Mouse (Mus musculus): ENCODE results near the gene Fmn2. TPM values are rescaled to one million over a fixed set of nuclear protein-coding genes. Genes with fewer than 3 reads are reported as not detected.

Gene Fmn2
- polyA plus RNA-seq, 1 experiment from 2014 or later, result 1.8 TPM

DNA sequence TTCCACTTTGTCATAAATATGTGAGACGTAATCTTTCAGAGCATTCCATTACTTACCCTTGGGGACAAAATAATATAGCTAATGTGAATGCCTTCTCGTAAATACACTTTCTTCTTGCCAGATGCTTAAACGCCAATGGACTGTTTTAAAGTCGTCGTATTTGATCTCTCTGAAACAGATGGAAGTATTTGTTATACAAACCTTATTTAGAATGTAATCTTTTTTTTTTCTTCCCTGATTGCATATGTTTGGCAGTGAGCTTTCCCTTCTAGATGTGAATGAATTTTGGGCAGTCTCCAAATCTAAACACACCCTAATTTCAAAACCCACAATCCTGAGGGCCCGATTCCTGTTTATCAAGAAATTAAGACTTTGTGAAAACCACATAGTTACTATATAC lies 173.7 kb downstream of the Fmn2 start:
- Histone ChIP-seq H3K9ac (no peak overlapping the region), H3K4me2 (no peak overlapping the region), H3K4me1 (no peaks in the 10 kb centered on the region), H3K9me3 (no peaks in the 10 kb centered on the region), H3K4me3 (replicated peaks) (no peak overlapping the region), H3K27ac (no peak overlapping the region), H3K36me3 (no peaks in the 10 kb centered on the region), H3K27me3 (replicated peaks) (no peaks in the 10 kb centered on the region)
- 54% methylated on average over 6 of the region's 6 CpGs for WGBS
- ATAC-seq (ENCODE audit: insufficient read depth, low FRiP score, low read depth), result no peak

DNA sequence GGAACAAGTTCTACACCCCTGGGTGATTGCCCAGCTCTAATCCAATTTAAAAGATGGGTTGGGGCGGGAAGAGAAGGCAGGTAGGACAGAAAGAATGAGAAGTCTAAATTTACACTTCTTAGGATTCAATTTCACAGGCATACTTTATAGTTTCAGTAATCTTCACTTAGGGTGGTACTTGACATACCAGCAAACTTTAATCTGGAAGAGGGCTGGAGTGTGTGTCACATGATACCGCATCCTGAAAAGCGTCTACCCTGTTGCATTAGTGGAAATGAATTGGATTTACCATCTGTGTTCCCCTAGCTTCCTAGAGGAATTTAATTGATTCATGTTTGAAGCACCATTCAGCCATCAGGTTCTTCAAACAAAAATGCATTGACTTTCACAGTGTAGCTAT lies 174.6 kb downstream of the Fmn2 start:
- Histone ChIP-seq H3K9ac (no peak overlapping the region), H3K4me2 (no peak overlapping the region), H3K4me1 (no peaks in the 10 kb centered on the region), H3K36me3 (no peaks in the 10 kb centered on the region), H3K4me3 (replicated peaks) (no peak overlapping the region), H3K9me3 (no peaks in the 10 kb centered on the region), H3K27me3 (replicated peaks) (no peaks in the 10 kb centered on the region), H3K27ac (no peak overlapping the region)
- ATAC-seq (ENCODE audit: insufficient read depth, low FRiP score, low read depth), result no peak
- 77% methylated on average over 3 of the region's 3 CpGs for WGBS

DNA sequence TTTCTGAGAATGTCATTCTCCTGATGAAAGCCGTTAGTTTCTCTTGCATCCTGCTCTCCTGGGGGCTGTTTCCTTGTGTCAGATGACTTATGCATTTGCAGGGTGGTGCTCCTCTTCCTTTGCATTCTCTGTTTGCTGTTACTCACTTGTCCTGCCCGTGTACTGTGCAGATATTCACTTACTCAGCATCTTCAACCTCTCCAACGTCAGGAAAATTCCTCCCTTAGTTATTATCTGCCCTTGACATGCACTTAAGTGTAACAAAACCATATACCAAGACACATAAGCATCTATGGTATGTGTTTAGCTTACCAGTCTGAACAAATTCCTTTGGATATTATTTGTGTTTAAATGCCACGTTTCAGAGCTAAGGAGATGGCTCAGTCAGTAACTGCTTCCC lies 175.6 kb downstream of the Fmn2 start:
- no peak overlapping the region for H3K27ac ChIP-seq
- no peaks in the 10 kb centered on the region for H3K4me1 ChIP-seq
- H3K9me3 ChIP-seq, result no peaks in the 10 kb centered on the region
- H3K4me2 ChIP-seq, result no peak overlapping the region
- no peaks in the 10 kb centered on the region for H3K36me3 ChIP-seq
- 41% methylated on average over 4 of the region's 4 CpGs for WGBS
- H3K27me3 ChIP-seq (replicated peaks), result no peaks in the 10 kb centered on the region
- H3K4me3 ChIP-seq (replicated peaks), result no peak overlapping the region
- H3K9ac ChIP-seq, result no peak overlapping the region
- no peak for ATAC-seq (ENCODE audit: insufficient read depth, low FRiP score, low read depth)

DNA sequence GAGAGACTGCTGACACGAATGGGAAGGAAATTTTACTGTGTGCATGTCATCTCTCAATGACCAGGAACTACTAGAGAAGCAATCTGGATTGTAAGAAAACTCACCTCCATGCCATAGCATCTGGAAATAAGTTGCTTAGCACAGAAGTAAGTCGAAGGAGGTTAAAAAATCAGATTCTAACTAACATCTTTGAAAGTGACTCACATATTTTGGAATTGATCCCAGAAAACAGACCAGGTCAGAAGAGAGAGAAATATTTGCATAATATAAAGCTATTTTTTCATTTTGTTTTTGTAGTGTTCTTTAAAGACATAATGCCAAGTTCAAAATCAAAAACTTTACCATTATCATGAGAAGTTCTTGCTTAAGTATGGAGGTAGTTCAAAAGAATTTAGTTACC lies 187.7 kb downstream of the Fmn2 start:
- H3K27ac ChIP-seq, result no peak overlapping the region
- no peak overlapping the region for H3K4me3 ChIP-seq (replicated peaks)
- no peaks in the 10 kb centered on the region for H3K27me3 ChIP-seq (replicated peaks)
- H3K4me1 ChIP-seq, result no peaks in the 10 kb centered on the region
- no peak for ATAC-seq (ENCODE audit: insufficient read depth, low FRiP score, low read depth)
- no peak overlapping the region for H3K9ac ChIP-seq
- no peak overlapping the region for H3K4me2 ChIP-seq
- H3K9me3 ChIP-seq, result no peaks in the 10 kb centered on the region
- H3K36me3 ChIP-seq, result no peaks in the 10 kb centered on the region
- 63% methylated on average over 2 of the region's 2 CpGs for WGBS

DNA sequence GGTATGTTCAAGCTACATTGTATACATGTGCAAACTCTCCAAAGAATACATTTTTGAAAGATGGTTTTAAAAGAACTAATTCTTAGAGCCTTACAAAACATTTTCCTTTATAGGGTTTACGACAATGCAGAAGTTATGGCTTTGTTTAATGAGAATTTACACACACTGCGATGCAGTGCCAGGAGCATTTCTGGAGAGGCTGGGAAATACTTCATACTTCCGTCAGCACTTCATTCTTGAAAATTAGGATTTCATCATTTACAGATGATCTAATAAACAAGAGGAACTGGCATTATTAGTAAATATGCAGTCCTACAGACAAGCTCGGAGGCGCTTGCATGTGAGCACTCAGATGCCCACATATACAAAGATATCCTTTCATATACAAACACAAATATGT lies 199.2 kb downstream of the Fmn2 start:
- Histone ChIP-seq H3K4me1 (no peaks in the 10 kb centered on the region), H3K36me3 (no peaks in the 10 kb centered on the region), H3K9me3 (no peaks in the 10 kb centered on the region), H3K4me2 (no peak overlapping the region), H3K27ac (no peak overlapping the region), H3K4me3 (replicated peaks) (no peak overlapping the region), H3K9ac (no peak overlapping the region), H3K27me3 (replicated peaks) (no peaks in the 10 kb centered on the region)
- no peak for ATAC-seq (ENCODE audit: insufficient read depth, low FRiP score, low read depth)
- 84% methylated on average over 5 of the region's 5 CpGs for WGBS

DNA sequence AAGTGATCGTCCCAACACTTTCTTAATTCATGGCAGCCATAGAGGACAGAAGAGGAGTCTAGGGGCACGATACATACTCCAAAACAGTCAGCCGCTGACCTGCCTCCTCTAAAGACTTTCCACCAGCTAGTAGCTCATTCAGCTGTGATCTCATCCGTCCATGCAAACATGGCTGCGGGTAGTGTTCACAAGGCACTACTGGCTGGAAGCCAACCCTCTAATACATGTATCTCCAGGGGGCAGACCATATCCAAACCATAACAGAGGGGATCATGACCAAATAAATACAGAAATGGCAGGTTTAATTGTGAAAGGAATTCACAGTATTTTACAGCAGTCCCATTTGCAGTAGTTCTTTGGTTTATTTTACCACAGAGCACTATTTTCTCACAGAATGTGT lies 200.2 kb downstream of the Fmn2 start:
- no peak overlapping the region for H3K4me3 ChIP-seq (replicated peaks)
- no peaks in the 10 kb centered on the region for H3K4me1 ChIP-seq
- 56% methylated on average over 5 of the region's 5 CpGs for WGBS
- no peaks in the 10 kb centered on the region for H3K27me3 ChIP-seq (replicated peaks)
- no peaks in the 10 kb centered on the region for H3K9me3 ChIP-seq
- H3K4me2 ChIP-seq, result no peak overlapping the region
- no peak overlapping the region for H3K9ac ChIP-seq
- no peak for ATAC-seq (ENCODE audit: insufficient read depth, low FRiP score, low read depth)
- no peak overlapping the region for H3K27ac ChIP-seq
- no peaks in the 10 kb centered on the region for H3K36me3 ChIP-seq

DNA sequence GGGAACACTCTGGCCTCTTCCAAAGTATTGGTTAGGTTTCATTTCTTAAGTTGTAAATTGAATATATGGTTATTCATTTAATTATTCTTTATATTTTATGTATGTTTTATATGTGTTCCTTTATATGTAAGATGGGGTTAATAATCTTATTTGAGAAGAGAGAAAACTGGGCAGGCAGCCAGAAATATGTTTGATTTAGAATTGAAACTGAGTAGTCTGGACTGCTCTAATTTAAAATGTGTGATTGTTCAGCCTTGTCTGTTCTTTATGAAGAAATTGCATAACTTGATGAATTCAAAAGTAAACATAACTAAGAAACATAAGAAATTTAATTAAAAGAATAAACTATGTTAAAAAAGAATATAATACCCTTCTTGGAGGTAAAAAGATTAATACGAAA lies 202.3 kb downstream of the Fmn2 start:
- H3K4me2 ChIP-seq, result no peak overlapping the region
- no peak for ATAC-seq (ENCODE audit: insufficient read depth, low FRiP score, low read depth)
- no peak overlapping the region for H3K4me3 ChIP-seq (replicated peaks)
- H3K36me3 ChIP-seq, result no peaks in the 10 kb centered on the region
- H3K4me1 ChIP-seq, result no peaks in the 10 kb centered on the region
- no peak overlapping the region for H3K27ac ChIP-seq
- 59% methylated on average over 1 of the region's 1 CpGs for WGBS
- no peaks in the 10 kb centered on the region for H3K27me3 ChIP-seq (replicated peaks)
- no peaks in the 10 kb centered on the region for H3K9me3 ChIP-seq
- no peak overlapping the region for H3K9ac ChIP-seq

DNA sequence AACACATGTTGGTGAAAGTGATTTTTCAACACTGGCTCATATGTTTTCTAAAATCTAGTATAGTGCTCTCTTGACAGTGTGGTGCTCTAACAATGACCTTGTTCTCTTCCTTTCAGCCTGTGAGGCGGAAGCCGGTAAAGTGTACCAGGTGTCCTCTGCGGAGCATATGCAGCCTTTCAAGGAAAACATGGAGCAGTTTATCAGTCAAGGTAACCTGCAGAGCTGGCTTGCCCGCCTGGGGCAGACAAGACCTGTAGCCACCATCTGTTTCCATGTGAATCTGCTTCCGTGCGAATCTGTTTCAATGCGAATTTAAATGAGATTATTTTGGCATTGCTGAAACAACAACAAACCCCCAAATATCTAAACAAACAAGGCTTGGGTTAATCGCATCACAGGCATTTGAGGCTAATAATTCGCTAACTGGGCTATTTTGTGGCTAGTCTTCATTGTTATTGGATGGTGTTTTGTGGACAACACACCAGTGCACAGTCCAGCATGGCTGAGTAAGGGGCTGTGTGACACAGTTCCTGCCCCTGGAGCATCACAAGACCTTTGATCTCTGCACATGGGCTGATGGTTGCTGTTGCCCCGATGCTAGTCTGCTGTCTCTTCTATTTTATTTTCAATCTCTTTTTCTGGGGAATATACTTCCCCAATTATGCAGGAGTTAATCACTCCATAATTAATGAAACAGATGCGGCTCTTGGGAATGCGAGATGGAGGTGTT lies 218.3 kb downstream of the Fmn2 start:
- H3K4me2 ChIP-seq, result no peak overlapping the region
- no peaks in the 10 kb centered on the region for H3K36me3 ChIP-seq
- ATAC-seq (ENCODE audit: insufficient read depth, low FRiP score, low read depth), result no peak
- H3K9me3 ChIP-seq, result no peaks in the 10 kb centered on the region
- no peak overlapping the region for H3K27ac ChIP-seq
- no peaks in the 10 kb centered on the region for H3K4me1 ChIP-seq
- H3K4me3 ChIP-seq (replicated peaks), result no peak overlapping the region
- H3K9ac ChIP-seq, result no peak overlapping the region
- no peaks in the 10 kb centered on the region for H3K27me3 ChIP-seq (replicated peaks)
- WGBS, result 90% methylated on average over 12 of the region's 12 CpGs

DNA sequence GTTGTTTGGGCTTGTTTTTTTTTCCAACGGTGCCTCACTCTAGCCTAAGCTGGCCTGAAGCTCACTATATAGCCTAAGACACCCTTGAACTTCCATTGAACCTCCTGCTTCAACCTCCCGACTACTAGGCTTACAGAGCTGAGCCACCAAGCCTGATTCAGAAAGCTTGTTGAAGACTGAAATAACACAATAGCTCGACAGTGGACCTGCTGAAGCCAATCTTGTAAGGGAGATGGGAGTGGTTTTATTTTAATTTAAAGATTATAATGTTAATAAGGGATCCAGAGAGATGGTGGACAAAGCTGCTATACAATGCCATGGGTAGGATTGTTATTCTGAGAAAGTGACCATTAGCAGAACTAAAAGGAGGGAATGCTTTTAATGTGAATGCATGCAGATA lies 227.1 kb downstream of the Fmn2 start:
- WGBS, result 84% methylated on average over 3 of the region's 3 CpGs
- Histone ChIP-seq H3K27ac (no peak overlapping the region), H3K9ac (no peak overlapping the region), H3K27me3 (replicated peaks) (no peaks in the 10 kb centered on the region), H3K4me1 (no peaks in the 10 kb centered on the region), H3K36me3 (no peaks in the 10 kb centered on the region), H3K9me3 (no peaks in the 10 kb centered on the region), H3K4me2 (no peak overlapping the region), H3K4me3 (replicated peaks) (no peak overlapping the region)
- ATAC-seq (ENCODE audit: insufficient read depth, low FRiP score, low read depth), result no peak

DNA sequence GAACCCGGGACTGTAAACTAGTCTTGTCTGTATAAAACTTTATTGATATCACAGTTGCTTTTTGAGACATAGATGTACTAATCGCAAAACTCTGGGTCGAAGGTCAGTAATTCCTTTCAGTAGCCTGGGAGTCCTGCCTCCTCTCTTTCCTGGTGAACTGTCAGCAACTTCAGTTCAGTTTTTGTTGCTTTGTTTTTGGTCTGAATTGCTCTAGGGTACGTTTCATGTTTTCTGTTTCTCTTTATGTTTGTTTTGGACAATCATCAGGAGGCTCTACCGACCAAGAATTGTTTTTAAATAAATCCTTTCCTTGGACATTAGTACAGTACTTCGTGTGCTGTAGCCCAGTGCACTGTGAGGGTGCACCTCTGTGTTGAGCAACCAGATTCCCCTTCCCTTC lies 231.1 kb downstream of the Fmn2 start:
- 71% methylated on average over 6 of the region's 6 CpGs for WGBS

DNA sequence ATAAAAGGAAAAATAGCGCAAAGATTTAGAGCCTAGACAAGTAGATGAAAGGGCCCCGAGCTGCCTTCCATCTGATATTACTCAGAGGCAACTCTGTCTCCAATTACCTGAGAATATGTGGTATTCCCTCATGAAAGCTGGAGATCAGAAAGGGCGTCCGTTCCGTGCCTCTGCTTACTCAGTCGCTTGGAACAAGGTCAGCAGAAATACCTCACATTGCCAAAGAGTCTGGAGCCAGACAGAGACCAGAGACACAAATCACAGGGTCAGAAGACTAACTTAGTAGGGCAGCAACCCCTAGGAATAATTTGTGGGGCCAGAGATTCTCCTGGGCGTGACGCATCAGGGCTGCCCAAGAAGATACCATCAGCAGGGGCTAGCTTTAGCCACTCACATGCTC lies 237.3 kb downstream of the Fmn2 start:
- no peak overlapping the region for H3K9ac ChIP-seq
- no peak for ATAC-seq (ENCODE audit: insufficient read depth, low FRiP score, low read depth)
- H3K4me2 ChIP-seq, result no peak overlapping the region
- no peak overlapping the region for H3K27ac ChIP-seq
- no peak overlapping the region for H3K4me3 ChIP-seq (replicated peaks)
- no peaks in the 10 kb centered on the region for H3K4me1 ChIP-seq
- no peaks in the 10 kb centered on the region for H3K9me3 ChIP-seq
- H3K36me3 ChIP-seq, result no peaks in the 10 kb centered on the region
- WGBS, result 69% methylated on average over 8 of the region's 8 CpGs
- H3K27me3 ChIP-seq (replicated peaks), result no peaks in the 10 kb centered on the region

More for the DNA sequence above, 231.1 kb downstream of the Fmn2 start:
- Histone ChIP-seq H3K9me3 (no peaks in the 10 kb centered on the region), H3K4me3 (replicated peaks) (no peak overlapping the region), H3K36me3 (no peaks in the 10 kb centered on the region), H3K4me2 (no peak overlapping the region), H3K27me3 (replicated peaks) (no peaks in the 10 kb centered on the region), H3K4me1 (no peaks in the 10 kb centered on the region), H3K27ac (no peak overlapping the region), H3K9ac (no peak overlapping the region)
- ATAC-seq (ENCODE audit: insufficient read depth, low FRiP score, low read depth), result no peak

DNA sequence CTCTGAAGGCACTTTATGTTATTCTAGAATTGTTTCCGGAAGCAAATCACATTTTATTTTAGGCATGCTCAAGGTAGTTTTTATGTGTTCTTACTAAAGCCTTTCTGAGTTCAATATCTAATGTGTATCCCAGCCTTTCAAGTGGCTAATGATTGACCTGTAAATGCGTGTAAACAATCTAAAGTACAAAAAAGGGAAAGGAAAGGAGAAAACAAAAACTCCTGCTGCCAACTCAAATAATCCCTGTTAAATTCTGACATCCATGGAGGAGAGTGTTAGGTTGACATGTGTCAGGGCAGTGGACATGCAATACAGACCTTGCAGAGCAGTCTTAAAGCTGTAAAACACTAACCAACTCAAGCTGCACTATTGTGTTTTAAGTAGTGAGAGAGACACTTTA lies 241.0 kb downstream of the Fmn2 start:
- H3K36me3 ChIP-seq, result no peaks in the 10 kb centered on the region
- H3K9me3 ChIP-seq, result no peaks in the 10 kb centered on the region
- no peaks in the 10 kb centered on the region for H3K27me3 ChIP-seq (replicated peaks)
- WGBS, result 71% methylated on average over 2 of the region's 2 CpGs
- no peak overlapping the region for H3K4me3 ChIP-seq (replicated peaks)
- ATAC-seq (ENCODE audit: insufficient read depth, low FRiP score, low read depth), result no peak
- H3K4me1 ChIP-seq, result no peaks in the 10 kb centered on the region
- no peak overlapping the region for H3K27ac ChIP-seq
- H3K4me2 ChIP-seq, result no peak overlapping the region
- no peak overlapping the region for H3K9ac ChIP-seq

DNA sequence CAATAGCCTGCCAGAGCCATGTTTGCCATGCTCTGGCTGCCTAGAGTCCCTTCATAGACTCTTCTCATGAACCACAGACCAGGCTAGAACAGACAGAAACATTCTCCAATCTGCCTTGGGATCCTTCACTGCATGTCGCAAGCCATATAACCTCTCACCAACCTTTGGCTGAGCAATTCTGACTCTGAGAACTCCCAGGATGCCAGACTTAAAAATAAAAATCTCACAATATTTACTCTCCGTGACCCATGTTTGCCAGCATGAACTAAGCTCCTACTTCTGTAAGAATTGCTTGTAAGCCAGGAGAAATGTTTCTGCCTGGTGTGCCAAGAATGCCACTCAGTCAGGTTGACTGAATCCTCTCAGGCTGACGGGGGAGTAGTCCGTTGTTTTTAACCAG lies 246.9 kb downstream of the Fmn2 start:
- no peak overlapping the region for H3K9ac ChIP-seq
- H3K4me3 ChIP-seq (replicated peaks), result no peak overlapping the region
- no peaks in the 10 kb centered on the region for H3K9me3 ChIP-seq
- ATAC-seq (ENCODE audit: insufficient read depth, low FRiP score, low read depth), result no peak
- H3K27ac ChIP-seq, result no peak overlapping the region
- H3K27me3 ChIP-seq (replicated peaks), result no peaks in the 10 kb centered on the region
- no peaks in the 10 kb centered on the region for H3K4me1 ChIP-seq
- H3K4me2 ChIP-seq, result no peak overlapping the region
- WGBS, result 81% methylated on average over 4 of the region's 4 CpGs
- H3K36me3 ChIP-seq, result no peaks in the 10 kb centered on the region
